Mouse (Mus musculus) kidney, postnatal 10 days (tissue): ENCODE results near the gene Hcfc2.
A peak's percentile ranks its signal among the peaks of the same experiment; 100 is the strongest.

Source experiments
- DNase-seq: peaks from one replicate; pipeline ENCODE4 v3.0.0; 2021; ENCODE audit warnings: mixed read lengths

Hcfc2 gene

GRCm38 (mm10) chr10:82741876-82742275, 45.9 kb downstream of the Hcfc2 start:
- no peak for DNase-seq

DNA sequence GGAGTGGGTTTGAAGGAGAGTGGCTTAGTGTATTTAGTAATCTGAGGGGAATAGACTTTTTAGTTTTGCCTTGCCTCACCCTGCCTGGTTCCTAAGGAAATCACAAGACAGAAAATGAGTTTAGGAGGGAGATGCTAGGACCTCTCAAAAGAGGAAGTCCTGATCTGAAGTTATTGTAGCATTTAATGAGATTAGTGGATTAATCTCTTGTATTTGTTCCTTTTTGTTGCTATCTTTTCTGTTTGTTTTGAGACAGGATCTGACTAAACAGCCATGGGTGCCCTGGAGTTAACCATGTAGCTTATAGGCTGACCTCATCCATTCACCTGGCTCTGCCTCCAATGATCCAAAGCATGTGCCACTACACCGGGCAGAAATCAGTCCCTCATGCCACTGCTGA, 46.6 kb downstream of the Hcfc2 start:
- DNase-seq, result no peak

DNA sequence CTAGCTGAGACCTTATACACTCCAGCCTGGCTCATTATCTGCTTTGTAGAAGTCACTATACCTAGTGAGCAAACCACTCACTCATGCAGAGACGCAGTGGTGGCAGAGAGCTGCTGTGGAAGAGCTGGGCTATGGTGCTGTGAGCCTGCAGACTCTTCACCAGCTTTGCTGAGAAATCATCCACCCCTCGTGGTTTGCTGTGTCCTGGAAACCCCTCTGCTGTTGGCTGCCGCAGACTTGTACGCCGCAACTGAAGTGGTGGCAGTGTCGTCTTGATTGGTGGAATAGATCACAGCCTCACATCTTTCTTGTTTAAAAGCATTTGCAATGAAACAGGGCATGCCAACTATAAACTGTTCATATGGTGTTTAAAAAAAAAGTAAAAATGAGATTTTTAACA, 48.3 kb downstream of the Hcfc2 start:
- DNase-seq, result no peak

- no peak for DNase-seq
Observed at GRCm38 (mm10) chr10:82745301-82745700, 49.3 kb downstream of the Hcfc2 start.

GRCm38 (mm10) chr10:82746988-82747850, 51.3 kb downstream of the Hcfc2 start:
- no peak for DNase-seq

- no peak for DNase-seq
Observed at GRCm38 (mm10) chr10:82750778-82751177, 54.8 kb downstream of the Hcfc2 start.

DNA sequence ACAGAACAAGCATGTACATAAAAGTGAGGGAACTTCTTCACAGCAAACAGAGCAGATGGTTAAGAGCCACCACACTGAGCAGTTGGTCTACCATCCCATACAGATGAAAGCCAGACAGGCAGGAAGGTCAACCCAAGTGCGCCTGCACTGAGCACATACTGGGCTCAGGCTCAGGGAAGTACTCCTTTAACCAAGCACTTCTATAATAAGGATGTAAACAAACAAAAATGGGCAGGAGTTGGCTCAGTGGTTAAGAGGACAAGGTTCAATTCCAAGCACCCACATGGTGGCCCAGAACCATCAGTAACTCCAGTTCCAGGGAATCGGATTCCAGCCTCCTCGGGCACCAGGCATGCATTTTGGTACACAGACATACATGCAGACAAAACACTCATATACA, 57.0 kb downstream of the Hcfc2 start:
- no peak for DNase-seq

- no peak for DNase-seq
Observed at GRCm38 (mm10) chr10:82754642-82755041, 58.7 kb downstream of the Hcfc2 start.

GRCm38 (mm10) chr10:82755213-82755890, 59.4 kb downstream of the Hcfc2 start:
- DNase-seq, result no peak

GRCm38 (mm10) chr10:82756466-82756865, 60.5 kb downstream of the Hcfc2 start:
- no peak for DNase-seq

DNA sequence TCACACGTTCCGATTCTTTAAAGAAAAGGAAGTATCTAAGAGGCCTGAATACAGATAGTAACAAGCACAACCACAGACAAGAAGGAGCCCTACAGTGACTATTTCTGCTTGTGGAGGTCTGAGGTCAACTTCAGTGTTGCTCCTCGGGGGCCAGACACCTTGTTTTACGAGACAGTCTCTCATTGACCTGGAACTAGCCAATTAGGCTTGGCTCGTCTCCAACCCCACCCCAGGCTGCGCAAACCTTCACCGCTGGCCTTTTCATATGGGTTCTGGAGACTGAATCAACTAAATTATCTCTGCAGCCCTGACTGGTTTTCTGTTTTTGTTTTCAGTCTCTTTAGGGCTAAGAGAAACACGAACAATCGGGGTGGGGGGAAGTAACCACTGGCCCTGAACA, 61.4 kb downstream of the Hcfc2 start:
- DNase-seq, result no peak

DNA sequence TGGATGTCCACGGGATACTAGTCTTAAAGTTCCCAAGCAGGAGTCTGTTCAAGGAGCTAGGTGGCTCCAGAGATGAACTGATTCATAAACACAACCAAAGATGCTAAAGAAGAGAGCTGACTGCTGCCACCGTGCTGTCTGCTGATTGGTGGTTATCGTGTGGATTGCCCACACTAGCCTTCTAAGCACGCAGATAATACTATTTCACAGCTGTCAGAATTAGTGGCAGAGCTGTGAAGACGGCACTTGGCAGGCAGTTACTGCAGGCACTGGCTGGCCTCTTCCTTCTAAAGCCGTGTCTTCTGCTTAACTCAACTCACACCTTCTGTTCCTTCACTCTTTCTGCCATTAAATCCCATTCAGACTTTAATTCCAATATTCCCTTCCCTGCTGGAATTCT, 62.4 kb downstream of the Hcfc2 start:
- no peak for DNase-seq

DNA sequence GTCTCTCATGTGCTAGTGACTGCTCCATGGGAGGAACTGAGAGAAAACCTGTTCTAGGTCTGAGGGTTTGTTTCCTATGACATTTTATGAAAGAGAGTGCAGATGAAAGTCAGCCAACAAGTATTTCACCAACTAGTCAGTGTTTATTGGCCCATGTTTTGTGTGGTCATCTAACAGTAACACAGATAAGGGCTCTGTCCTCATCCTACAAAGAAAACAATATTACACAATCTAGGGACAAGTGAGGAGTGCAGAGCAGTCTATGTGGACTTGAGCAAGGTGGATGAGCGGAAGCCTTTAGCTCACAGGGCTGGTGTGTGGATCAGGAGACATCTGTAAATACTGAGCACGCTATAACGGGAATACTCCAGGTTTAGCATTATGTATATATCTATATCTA, 62.9 kb downstream of the Hcfc2 start:
- no peak for DNase-seq

DNA sequence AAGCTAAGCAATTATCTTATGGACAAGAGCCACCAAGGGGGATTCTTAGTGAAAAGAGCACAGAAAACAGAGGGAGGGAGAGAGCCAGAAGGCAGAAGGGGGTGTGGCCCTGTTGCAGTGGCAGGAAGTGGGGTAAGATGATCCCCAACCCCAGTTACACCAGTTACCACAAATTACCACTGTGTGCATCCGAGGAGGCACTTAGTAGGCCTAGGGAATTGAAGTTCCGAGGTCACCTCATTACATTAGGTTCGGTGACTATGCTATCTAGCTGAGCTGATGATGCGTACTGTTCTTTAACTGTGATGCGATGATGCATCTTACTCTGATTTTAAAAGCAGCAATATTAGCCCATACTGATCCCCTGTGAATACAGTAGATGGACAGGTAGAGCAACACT, 63.7 kb downstream of the Hcfc2 start:
- DNase-seq, result no peak

- DNase-seq, result no peak
Observed at GRCm38 (mm10) chr10:82761037-82761811, 65.3 kb downstream of the Hcfc2 start.

GRCm38 (mm10) chr10:82762756-82763681, 67.1 kb downstream of the Hcfc2 start:
- peak; percentile 60 for DNase-seq

GRCm38 (mm10) chr10:82763840-82764631, 68.1 kb downstream of the Hcfc2 start, which contains the start of gene Nfyb:
Nfyb (minus strand) TSS chr10:82764144.
- DNase-seq, result peak; percentile 97

DNA sequence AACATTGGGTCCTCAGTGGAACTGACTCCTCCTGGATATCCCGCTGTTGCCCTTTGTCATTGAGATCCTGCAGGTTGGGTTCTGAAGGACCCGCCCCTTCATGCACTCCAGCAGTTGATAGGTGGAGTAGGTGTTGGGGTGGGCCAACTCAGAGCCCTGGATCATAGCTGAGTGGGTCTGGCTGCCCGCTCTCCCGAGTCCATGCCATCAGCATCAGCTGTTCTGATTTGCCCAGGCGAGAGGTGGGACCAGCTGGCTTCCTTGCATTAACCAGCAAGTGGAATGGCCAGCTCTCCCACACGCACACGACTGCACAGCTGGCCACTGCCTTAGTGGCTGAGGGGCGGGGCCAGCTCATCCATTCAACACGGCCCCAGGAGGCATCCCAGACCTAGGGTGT, 72.9 kb downstream of the Hcfc2 start:
- no peak for DNase-seq

GRCm38 (mm10) chr10:82770713-82771112, 74.8 kb downstream of the Hcfc2 start:
- no peak for DNase-seq

- DNase-seq, result no peak
Observed at GRCm38 (mm10) chr10:82771595-82772170, 75.7 kb downstream of the Hcfc2 start.

- DNase-seq, result no peak
Observed at GRCm38 (mm10) chr10:82774841-82775240, 78.9 kb downstream of the Hcfc2 start.
